Mouse (Mus musculus) gastrocnemius, adult 8-10 months (tissue): ENCODE measurements around the gene Hpd. TPM values are rescaled to one million over a fixed set of nuclear protein-coding genes. Genes with fewer than 3 reads are reported as not detected.

Experiments used
- total RNA-seq, 4 experiments: library from RNA; stranded (reverse); gene quantifications; 2 replicates each; pipeline ENCODE4 v1.2.4; 2022

Gene Hpd
- total RNA-seq, 4 experiments from 2014 or later: 1.3 TPM; not detected in 3

Other genes with a start within 250 kb of the Hpd start
- gene Kdm2b, start 192.9 kb downstream of the Hpd start, total RNA-seq: 10 to 100 TPM; 11.1 to 15.6 (median 13.1) TPM
- 10 to 100 TPM; 27.8 to 35.0 (median 29.8) TPM for gene Orai1, start 167.7 kb downstream of the Hpd start, total RNA-seq
- not detected for gene Morn3, start 135.7 kb downstream of the Hpd start, total RNA-seq
- gene Tmem120b, start 114.3 kb downstream of the Hpd start, total RNA-seq: 10 to 100 TPM; 15.7 to 18.3 (median 17.0) TPM
- gene Rhof, start 50.0 kb downstream of the Hpd start, total RNA-seq: under 1 TPM in 3 of 4 experiments, not detected in 1; 0.24 to 0.36 (median 0.36) TPM
- 10 to 100 TPM in 3 of 4 experiments, 1 to 10 TPM in 1; 8.0 to 10.8 (median 10.5) TPM for gene Setd1b, start 40.5 kb downstream of the Hpd start, total RNA-seq
- 10 to 100 TPM; 11.4 to 12.8 (median 12.3) TPM for gene Psmd9, start 13.3 kb downstream of the Hpd start, total RNA-seq
- 1 to 10 TPM in 3 of 4 experiments, under 1 TPM in 1; 0.76 to 1.8 (median 1.2) TPM for gene Wdr66, start 69.4 kb upstream of the Hpd start, total RNA-seq
- 1 to 10 TPM; 7.3 to 9.6 (median 7.9) TPM for gene Bcl7a, start 161.1 kb upstream of the Hpd start, total RNA-seq
- gene Mlxip, start 212.1 kb upstream of the Hpd start, total RNA-seq: 10 to 100 TPM; 62.2 to 81.0 (median 63.8) TPM